Mouse (Mus musculus) hematopoietic stem cell, adult 5-6 weeks (primary cell): ENCODE measurements around the gene Ksr1. TPM values are rescaled to one million over a fixed set of nuclear protein-coding genes. Genes with fewer than 3 reads are reported as not detected.
"Not testable (repeated sequence)": the region's sequence is repeated elsewhere in the genome, so short reads cannot be mapped to it uniquely, and the experiment has no call there.

Source experiments
- ATAC-seq, 2 experiments: fragments of 125-278 bp in 1 of 2; replicated peaks in 1 of 2; 2 replicates each; pipeline ENCODE4 v1.8.0; 2016 to 2017; ENCODE audit warnings: inconsistent platforms in 2 of 2, mild to moderate bottlenecking in 2 of 2, moderate number of reproducible peaks in 2 of 2, low read depth in 1 of 2, moderate TSS enrichment in 1 of 2; ENCODE audit not compliant: low FRiP score in 2 of 2, poor library complexity in 2 of 2, severe bottlenecking in 2 of 2, insufficient read depth in 1 of 2, low TSS enrichment in 1 of 2
- total RNA-seq: library from RNA; stranded (forward); fragments of 172-1452, 232-1000 nt; gene quantifications from 2 replicates; pipeline ENCODE4 v1.2.3, GENCODE M21; 2017

The Ksr1 gene
- total RNA-seq, 1 experiment from 2014 or later: 15.1 TPM

DNA sequence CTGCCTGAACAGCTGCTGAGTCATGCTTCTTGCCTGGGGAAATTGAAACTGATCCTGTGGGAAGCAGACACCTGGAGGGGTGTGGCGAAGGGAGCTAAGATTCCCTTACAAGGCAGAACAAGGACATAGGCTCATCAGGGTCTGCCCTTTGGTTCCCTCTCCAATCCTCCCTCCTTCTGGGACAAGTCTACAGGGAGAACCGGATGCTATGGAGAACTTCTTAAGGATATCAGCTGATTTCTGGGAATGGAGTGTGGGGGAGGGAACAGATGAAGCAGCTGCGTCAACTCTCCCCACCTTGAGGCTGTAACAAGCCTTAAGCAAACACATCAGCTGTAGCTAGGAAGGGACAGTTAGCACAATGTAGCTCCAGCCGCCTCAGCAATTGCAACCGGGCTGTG lies 143.7 kb downstream of the Ksr1 start:
- peak in 1 of 2 experiments; percentile 24; a peak in 2 of 4 replicates for ATAC-seq

DNA sequence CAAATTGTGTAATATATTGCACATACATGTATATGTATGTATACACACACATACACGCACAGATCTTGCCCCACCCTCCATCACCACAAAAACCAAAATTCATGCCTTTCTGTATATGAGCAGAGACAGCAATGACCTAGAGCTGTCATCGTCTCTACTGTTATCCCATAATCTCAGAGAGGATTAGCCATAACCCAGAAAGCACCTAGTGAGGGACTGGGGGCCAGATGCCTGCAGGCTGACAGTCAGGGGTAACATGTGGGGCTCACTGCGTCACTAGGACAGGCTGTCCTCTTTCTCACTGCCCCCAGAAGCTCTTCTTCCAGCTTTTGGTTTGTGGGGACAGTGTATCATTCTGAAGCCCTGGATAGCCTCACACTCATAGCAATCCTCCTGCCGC lies 144.3 kb downstream of the Ksr1 start:
- no peak for ATAC-seq

DNA sequence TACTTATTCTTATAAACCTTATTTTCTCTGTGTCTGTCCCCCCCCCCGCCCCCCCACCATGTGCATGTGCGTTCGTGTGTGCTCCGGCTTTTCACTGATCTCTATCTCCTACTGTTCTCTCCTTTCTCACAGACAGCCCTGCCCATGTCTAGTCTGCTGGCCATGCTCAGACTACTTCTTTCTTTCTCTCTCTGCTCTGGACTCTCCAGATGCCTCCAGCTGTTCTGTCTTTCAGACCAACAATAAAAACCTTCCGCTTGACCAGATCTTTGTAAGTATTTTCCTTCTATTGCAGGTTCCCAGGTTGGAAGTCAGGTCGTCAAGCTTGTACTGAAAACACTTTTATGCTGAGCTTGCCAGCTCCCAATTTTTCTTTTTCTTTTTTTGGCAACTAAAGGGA lies 147.1 kb downstream of the Ksr1 start:
- ATAC-seq: no peak

DNA sequence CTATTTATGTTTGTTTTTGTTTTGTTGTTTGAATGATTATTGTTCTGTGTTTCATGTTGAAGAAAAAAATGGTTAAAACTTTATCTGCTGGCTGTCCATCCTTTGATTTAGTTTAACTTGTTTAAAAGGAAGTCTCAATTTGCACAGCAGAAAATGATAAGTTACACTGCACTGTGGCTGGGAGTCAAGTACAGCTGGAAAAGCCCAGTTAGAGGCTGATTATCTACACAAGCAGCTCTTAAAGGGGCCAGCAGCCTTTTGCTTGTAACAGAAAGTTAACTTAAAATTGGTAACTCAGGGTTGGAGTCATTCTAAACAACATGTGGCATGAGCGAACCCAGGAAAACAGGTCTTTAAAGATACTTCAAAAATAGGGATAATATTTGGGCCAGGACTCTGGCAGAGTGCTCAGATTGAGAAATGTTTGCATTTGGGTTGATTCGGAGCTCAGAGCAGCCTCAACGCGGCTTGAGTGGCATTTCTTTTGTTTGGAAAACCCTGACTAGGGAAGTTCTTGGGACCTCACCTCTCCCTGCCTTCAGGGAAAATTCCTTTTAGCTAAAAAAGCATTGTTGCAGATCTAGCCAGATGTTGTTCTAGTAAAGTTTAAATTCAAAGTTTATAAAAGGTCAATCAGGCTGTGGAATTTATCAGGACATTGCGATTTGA lies 155.2 kb downstream of the Ksr1 start:
- not testable (repeated sequence) for ATAC-seq

DNA sequence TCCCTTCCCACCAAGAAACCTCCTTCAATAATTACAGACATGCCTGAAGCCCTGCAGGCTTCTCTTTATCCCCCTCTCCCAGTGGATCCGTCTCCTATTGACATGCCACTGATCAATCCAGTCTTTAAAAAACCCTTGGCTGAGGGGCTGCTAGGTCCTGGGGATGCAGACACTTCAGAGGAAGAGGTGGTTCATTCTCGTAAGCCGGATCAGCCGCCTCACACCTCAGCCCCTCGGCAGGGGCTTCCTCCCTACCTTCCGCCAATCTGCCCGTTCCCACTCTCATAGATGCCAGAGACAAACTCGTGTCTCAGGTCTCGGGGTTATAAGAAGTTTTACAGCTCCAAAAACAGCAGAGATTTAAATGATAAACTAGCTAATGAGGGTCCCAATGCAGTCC lies 156.1 kb downstream of the Ksr1 start:
- no peak for ATAC-seq

DNA sequence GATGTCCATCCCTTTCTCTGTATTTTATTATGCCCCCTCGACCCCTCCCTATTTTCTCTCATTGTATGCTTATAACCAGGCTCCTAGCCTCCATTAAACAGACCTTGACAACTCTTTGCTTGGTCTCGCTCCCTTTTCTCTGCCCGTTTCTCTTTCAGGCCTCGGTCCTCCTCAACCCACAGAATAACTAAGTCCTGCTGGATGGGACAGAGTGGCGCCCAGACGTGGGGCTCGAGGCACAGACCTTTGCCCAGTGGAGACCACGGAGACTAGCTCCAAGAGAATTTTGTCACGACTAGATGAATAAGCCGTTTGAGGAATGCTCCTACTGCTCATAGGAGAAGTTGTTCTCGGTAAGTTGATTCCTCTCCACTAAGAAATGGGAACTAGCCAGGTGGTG lies 157.0 kb downstream of the Ksr1 start:
- ATAC-seq: not testable (repeated sequence)

DNA sequence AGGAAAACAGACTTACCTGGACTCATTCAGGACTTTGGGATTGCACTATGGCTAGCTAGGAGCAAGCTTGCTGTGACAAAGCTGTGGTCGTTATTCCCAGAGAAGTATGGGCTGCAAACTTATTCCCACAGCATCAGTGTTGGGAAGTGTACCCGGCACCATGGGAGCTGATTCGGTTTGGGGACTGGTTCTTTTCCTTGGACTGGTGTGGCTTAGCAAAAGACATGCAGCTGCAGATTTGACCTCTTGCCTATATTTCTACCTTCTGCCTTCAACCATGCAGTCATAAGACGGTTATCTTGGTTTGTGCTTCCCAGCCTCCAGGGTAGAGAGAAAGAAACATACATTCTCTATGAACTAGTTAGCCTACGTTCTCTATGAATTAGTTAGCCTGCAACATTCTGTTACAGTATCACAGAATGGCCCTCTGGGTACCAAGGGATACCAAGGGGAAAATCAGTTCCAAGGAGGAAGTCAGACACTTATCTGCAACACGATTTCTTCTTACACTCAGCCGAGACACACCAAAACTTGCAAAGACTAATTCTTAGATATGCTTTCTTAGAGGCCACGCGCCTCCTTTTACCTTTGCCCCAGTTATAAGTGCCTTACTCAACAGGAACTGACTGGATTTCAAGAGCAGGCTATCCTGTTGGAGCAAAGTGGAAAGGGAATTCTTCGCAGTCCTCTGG lies 159.8 kb downstream of the Ksr1 start:
- ATAC-seq: no peak

DNA sequence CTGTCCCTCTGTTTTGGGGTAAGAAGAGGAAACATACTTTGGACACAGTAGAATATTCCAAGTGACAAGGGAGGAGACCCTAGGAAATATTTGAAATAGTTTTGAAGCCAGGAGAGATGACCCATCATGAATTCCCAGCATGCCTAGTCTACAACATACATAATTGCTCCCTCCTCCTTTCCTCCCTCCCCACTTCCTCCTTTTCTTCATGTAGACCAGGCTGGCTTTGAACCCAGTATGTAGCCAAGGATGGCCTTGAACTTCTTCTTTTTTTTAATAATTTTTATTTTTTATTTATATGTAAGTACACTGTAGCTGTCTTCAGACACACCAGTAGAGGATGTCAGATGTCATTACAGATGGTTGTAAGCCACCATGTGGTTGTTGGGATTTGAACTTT lies 160.7 kb downstream of the Ksr1 start:
- ATAC-seq: no peak

DNA sequence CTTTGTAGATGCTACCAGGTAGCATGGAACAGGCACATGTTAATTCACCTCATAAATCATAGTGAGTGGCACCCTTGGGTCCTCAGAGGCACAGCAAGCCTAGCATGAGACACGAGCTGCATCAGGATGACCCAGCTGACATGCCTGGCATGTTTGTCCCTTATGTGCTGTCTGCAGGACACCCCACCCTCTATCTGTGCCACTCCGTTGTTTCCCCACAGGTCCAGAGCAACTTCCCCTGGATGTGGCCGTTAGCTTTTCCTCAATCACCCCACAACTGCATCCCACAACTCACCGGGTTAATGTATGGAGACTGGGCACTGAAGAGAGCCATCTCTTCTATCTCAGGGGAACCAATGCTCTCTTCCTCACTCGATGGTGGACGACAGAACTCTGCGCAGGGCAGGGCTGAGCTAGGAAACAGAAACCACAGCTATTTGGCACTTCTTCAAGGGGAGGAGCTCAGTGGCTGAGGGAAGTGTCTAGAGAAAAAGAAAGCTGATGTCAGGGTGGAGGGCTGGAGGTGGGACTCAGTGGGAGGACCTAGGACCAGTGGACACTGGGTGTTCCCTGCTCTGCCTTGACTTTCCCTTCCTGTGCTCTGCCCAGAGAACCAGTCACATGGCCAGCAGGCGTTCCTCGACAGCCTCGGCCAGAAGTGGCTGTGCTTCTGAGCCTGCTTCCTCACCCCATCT lies 161.6 kb downstream of the Ksr1 start, which contains the start of gene Lgals9:
Gene Lgals9 (minus strand): TSS at position 464 of the 695 bp plus-strand sequence.
- peak; percentile 85 to 89 for ATAC-seq

DNA sequence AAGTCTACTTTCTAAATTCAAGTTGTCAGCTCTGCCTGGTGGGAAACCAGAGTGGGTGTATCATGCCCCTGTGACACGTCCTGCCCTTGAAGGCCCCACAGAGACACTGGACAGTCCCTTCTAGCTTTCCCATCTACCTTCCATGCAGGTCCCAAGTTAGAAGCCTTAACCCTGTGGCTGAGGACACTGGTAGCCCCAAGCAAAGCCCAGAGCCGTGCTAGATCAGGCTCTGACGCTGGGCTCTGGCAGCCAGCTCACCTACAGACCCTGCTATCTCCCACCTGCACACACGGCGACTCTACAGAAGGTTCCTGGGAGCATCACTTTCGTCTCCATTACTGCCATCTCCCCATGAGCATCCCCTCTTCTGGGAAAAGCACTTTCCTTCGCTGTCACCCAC lies 162.7 kb downstream of the Ksr1 start:
- ATAC-seq: no peak

DNA sequence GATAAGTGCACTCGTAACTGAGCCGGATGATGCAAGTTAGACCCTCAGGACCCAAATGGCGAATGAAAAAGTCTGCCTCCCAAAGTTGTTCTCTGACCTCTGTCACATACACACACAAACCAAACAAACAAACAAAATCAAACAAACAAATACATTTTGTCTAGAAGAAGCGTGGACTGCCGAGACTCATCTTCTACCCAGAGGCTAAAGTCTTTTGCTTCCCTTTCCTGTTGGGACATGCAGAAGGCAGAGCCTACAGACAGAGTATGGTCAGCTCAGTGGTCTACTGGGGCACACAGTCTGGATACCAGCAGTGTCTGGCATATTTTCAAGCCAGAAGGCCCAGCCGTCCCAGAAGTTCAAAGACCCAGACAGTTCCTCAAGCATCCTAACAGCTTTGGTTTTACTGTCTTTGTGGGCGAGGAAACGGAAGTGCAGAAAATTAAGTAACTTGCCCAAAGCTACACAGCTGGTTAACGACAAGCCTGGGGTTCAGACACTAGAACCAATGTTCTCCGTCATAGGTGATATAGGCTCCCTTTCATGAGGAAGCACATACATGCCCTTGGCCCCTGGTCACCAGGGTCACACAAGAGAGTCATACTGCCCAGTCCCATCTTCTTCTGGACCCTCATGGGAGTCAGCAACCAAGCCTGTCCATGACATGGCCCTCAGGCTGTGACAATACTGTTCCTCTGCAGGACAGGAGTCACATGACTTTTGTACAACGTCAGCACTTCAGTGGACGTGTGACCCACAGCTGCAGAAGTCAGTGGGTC lies 163.5 kb downstream of the Ksr1 start:
- ATAC-seq: peak; percentile 23 to 31

DNA sequence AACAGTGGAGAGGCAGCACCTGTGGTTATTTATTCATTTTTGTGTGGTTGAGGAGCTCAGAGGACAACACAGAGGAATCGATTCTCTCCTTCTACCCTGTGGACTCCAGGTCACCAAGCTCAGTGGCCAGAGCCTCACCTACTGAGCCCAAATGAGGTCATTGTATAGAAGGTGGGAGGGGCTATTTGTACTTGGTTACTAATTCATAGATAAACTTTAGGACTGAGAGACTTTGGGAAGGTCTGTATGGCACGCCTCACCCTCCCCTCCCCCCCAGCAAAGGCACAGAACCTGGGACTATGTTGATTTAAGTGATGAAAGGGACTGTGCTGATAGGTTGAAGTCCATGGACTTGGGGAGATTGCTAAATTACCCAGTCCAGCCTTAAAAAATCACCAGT lies 164.2 kb downstream of the Ksr1 start:
- ATAC-seq: no peak

DNA sequence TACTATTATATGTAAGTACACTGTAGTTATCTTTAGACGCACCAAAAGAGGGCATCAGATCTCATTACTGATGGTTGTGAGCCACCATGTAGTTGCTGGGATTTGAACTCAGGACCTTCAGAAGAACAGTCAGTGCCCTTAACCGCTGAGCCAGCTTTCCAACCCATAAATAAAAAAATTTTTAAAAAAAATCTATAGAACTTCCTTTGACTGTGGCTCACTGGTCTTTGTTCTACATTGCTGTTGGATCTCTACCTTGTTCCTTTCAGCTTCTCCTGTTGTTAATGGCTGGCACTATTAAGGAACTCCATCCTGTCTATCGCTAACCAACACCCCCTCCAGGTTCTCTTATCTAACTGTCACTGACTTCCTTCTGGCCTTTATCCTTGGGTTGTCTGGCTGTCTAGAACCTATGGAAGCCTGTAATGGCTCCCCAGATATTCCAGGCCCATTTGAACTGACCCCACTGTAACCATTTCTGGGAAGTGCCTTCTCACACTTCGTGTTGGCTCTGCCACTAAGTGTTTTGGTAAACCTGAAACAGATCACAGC lies 166.0 kb downstream of the Ksr1 start:
- no peak for ATAC-seq

DNA sequence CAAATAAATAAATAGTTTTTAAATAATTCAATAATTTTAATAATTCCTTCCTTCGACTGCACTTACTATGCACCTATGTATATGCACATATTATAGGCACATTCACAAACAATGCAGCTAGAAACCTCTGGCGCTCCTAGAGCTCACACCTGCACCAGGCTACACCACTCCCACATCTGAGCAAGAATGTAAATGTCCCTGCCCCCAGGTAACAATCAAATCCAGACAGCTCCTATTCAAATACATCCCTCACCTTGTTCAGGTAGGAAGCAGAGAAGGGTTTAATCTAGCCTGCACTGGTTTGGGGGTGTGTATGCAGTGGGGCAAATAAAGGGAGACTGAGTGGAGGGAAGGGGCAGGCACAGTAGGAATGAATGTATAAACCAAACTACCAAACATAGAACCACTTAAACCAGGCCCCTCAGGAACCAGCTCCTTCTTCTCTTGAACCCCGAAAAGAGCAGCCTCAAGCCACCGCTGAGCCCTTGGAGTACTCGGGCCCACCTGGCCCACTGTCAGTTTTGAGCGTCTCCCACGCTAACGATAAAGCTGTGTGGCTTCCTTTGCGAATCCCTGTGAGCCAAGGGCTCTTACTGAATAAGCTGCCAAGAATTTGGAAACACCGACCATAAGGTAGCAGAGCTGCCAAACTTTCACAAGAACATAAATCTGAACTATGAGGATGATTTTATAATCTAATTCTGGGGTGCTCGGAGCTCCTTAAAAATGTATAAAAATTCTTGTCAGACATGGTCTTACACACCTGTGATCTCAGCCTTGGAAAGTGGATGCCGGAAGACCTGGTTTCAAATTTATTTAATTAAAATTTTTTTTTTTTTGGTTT lies 167.8 kb downstream of the Ksr1 start:
- no peak for ATAC-seq

DNA sequence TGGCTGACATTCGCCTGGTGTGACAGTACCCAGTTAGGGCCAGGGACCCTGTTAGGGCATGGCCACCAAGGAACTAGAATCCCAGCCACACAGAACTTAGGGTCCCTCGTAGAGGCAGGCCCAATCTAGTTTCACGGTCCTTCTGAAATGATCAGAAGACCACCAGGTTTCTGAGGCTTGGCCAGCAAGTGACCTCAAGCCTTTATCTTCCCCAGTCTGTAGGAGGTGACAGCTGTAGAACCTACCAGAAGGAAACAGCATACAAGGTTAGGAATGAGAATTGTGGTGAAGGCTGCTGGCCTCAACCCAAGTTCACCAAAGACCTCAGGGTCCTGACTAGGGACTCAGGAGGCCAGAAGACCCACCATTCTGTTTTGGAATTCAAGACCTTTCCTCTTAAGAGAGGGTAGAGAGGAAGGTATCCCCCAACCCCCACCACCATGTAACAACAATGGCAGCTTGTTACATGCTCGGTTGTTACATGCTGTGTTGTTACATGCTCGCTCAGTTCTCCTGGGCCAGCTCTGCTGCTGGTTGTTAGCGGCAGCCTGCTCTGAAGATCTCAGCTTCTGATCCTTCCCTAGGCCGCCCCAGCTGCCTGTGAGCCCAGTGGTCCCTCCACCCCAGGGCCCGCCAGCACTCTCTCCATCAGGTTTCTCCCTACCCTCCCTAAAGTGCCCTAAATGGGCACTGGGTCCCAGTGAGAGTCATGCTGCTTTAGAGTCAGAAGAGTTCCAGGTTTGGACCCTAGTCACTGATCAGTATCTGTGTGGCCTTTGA lies 169.3 kb downstream of the Ksr1 start:
- ATAC-seq: no peak
